Mouse (Mus musculus): ENCODE data around the gene Grwd1. TPM values are rescaled to one million over a fixed set of nuclear protein-coding genes. Genes with fewer than 3 reads are reported as not detected.

The Grwd1 gene
- polyA plus RNA-seq, 1 experiment from 2014 or later, result 38.1 TPM

Other genes starting within 250 kb of the Grwd1 start
- 1.5 and 1.7 TPM in 2 replicates for gene Fgf21, start 215.5 kb downstream of the Grwd1 start, polyA plus RNA-seq (2015; fragmentation: Nextera tagmentation; extraction: Ambion mirVana)
- 0.15 and 0.83 TPM in 2 replicates for gene Fut1, start 213.7 kb downstream of the Grwd1 start, polyA plus RNA-seq (2015; fragmentation: Nextera tagmentation; extraction: Ambion mirVana)
- 0.21 and 0.26 TPM in 2 replicates for gene Izumo1, start 209.1 kb downstream of the Grwd1 start, polyA plus RNA-seq (2015; fragmentation: Nextera tagmentation; extraction: Ambion mirVana)
- 15.4 and 16.3 TPM in 2 replicates for gene Rasip1, start 203.5 kb downstream of the Grwd1 start, polyA plus RNA-seq (2015; fragmentation: Nextera tagmentation; extraction: Ambion mirVana)
- 7.6 and 9.0 TPM in 2 replicates for gene Mamstr, start 191.0 kb downstream of the Grwd1 start, polyA plus RNA-seq (2015; fragmentation: Nextera tagmentation; extraction: Ambion mirVana)
- 1.5 and 1.6 TPM in 2 replicates for gene Fut2, start 164.6 kb downstream of the Grwd1 start, polyA plus RNA-seq (2015; fragmentation: Nextera tagmentation; extraction: Ambion mirVana)
- gene Ntn5, start 146.9 kb downstream of the Grwd1 start, polyA plus RNA-seq (2015; fragmentation: Nextera tagmentation; extraction: Ambion mirVana), result 0.22 and 0.36 TPM in 2 replicates
- gene Sec1, start 136.5 kb downstream of the Grwd1 start, polyA plus RNA-seq (2015; fragmentation: Nextera tagmentation; extraction: Ambion mirVana), result 0.33 and 0.65 TPM in 2 replicates
- 4.2 and 5.1 TPM in 2 replicates for gene Car11, start 131.1 kb downstream of the Grwd1 start, polyA plus RNA-seq (2015; fragmentation: Nextera tagmentation; extraction: Ambion mirVana)
- 3.0 and 3.6 TPM in 2 replicates for gene Dbp, start 125.9 kb downstream of the Grwd1 start, polyA plus RNA-seq (2015; fragmentation: Nextera tagmentation; extraction: Ambion mirVana)
- gene Rpl18, start 115.5 kb downstream of the Grwd1 start, polyA plus RNA-seq (2015; fragmentation: Nextera tagmentation; extraction: Ambion mirVana), result 520 and 591 TPM in 2 replicates
- 18.9 and 19.1 TPM in 2 replicates for gene Sphk2, start 112.9 kb downstream of the Grwd1 start, polyA plus RNA-seq (2015; fragmentation: Nextera tagmentation; extraction: Ambion mirVana)
- gene Fam83e, start 109.7 kb downstream of the Grwd1 start, polyA plus RNA-seq (2015; fragmentation: Nextera tagmentation; extraction: Ambion mirVana), result 0.39 and 0.84 TPM in 2 replicates
- gene Spaca4, start 105.1 kb downstream of the Grwd1 start, polyA plus RNA-seq (2015; fragmentation: Nextera tagmentation; extraction: Ambion mirVana), result not detected in 2 replicates
- gene Lmtk3, start 47.2 kb downstream of the Grwd1 start, polyA plus RNA-seq (2015; fragmentation: Nextera tagmentation; extraction: Ambion mirVana), result 0.53 and 0.57 TPM in 2 replicates
- 0.66 and 0.72 TPM in 2 replicates for gene Sult2b1, start 46.3 kb downstream of the Grwd1 start, polyA plus RNA-seq (2015; fragmentation: Nextera tagmentation; extraction: Ambion mirVana)
- 90.8 and 90.9 TPM in 2 replicates for gene Cyth2, start 16.4 kb downstream of the Grwd1 start, polyA plus RNA-seq (2015; fragmentation: Nextera tagmentation; extraction: Ambion mirVana)
- 0.50 and 0.57 TPM in 2 replicates for gene Kcnj14, start 6.2 kb downstream of the Grwd1 start, polyA plus RNA-seq (2015; fragmentation: Nextera tagmentation; extraction: Ambion mirVana)
- gene Kdelr1, start 41.8 kb upstream of the Grwd1 start, polyA plus RNA-seq (2015; fragmentation: Nextera tagmentation; extraction: Ambion mirVana), result 64.9 and 76.1 TPM in 2 replicates
- 0.14 and 0.17 TPM in 2 replicates for gene Grin2d, start 47.4 kb upstream of the Grwd1 start, polyA plus RNA-seq (2015; fragmentation: Nextera tagmentation; extraction: Ambion mirVana)
- 0.91 and 1.4 TPM in 2 replicates for gene Syngr4, start 65.8 kb upstream of the Grwd1 start, polyA plus RNA-seq (2015; fragmentation: Nextera tagmentation; extraction: Ambion mirVana)
- 8.8 TPM in 2 replicates for gene Tmem143, start 66.0 kb upstream of the Grwd1 start, polyA plus RNA-seq (2015; fragmentation: Nextera tagmentation; extraction: Ambion mirVana)
- 87.4 and 92.8 TPM in 2 replicates for gene Emp3, start 90.5 kb upstream of the Grwd1 start, polyA plus RNA-seq (2015; fragmentation: Nextera tagmentation; extraction: Ambion mirVana)
- gene Ccdc114, start 93.1 kb upstream of the Grwd1 start, polyA plus RNA-seq (2015; fragmentation: Nextera tagmentation; extraction: Ambion mirVana), result 3.8 and 3.9 TPM in 2 replicates
- gene Abcc6, start 199.4 kb upstream of the Grwd1 start, polyA plus RNA-seq (2015; fragmentation: Nextera tagmentation; extraction: Ambion mirVana), result 0.11 and 0.12 TPM in 2 replicates
- gene Nomo1, start 202.8 kb upstream of the Grwd1 start, polyA plus RNA-seq (2015; fragmentation: Nextera tagmentation; extraction: Ambion mirVana), result 35.9 and 36.2 TPM in 2 replicates

All from heart, embryonic 16.5 days (tissue).